Mouse (Mus musculus): ENCODE measurements around the gene Sgk2.

DNA sequence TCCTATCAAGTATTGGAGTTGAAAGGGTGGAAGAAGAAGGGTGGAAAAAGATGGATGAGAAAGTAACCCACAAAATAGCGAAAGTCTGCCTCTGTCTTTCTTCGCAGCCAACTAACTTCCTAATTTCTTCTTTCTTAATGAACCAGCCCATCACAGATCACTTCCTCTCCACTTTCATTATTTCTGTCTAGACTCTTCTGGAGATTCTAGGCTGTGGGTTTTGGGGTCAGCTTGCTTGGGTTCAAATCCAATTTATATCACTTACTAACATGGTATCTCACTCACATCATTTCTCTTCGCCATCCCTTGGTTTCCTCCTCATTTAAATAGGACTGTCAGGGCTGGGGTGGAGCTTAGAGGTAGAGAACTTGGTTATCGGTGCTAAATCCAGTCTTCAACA, 1.1 kb downstream of the Sgk2 start:
- TF ChIP-seq CTCF (IDR thresholded peaks at IDR 0.05) (no peak), EP300 (IDR thresholded peaks at IDR 0.05; ENCODE audit: insufficient read depth, low read depth, low read length) (no peak), POLR2A (IDR thresholded peaks at IDR 0.05; ENCODE audit: insufficient read depth, low read depth, low read length) (no peak)

All from heart, adult 2 months (tissue).